In genomic region chr12:42229235-42229634, GRCm38 (mm10) we compare ENCODE assay signal across 19 mouse cellular contexts.
"Had no signal": no experiment of that assay in that cellular context is flagged by ENCODE, and none has a peak within 500 bp of the region (broad histone marks: within the 10 kb centered on the region; RNA-seq: fewer than 3 reads in every experiment).

No protein-coding gene starts in this region.

- H3K4me1 ChIP-seq: limb, embryonic 12.5 days; limb, embryonic 15.5 days; midbrain, embryonic 12.5 days; midbrain, embryonic 15.5 days; neural tube, embryonic 12.5 days; stomach, embryonic 15.5 days had no signal

- H3K36me3 ChIP-seq: limb, embryonic 12.5 days; limb, embryonic 15.5 days; midbrain, embryonic 12.5 days; midbrain, embryonic 15.5 days; neural tube, embryonic 12.5 days; stomach, embryonic 15.5 days had no signal

- H3K27ac ChIP-seq: limb, embryonic 12.5 days; limb, embryonic 15.5 days; liver, embryonic 14.5 days; macrophage; midbrain, embryonic 12.5 days; midbrain, embryonic 15.5 days; neural tube, embryonic 12.5 days; stomach, embryonic 15.5 days had no signal

- ATAC-seq: liver, postnatal 0 days; lung, postnatal 0 days; midbrain, embryonic 15.5 days had no signal

- H3K27me3 ChIP-seq: limb, embryonic 12.5 days; limb, embryonic 15.5 days; midbrain, embryonic 12.5 days; midbrain, embryonic 15.5 days; neural tube, embryonic 12.5 days; stomach, embryonic 15.5 days had no signal

- H3K9me3 ChIP-seq: limb, embryonic 12.5 days; limb, embryonic 15.5 days; midbrain, embryonic 12.5 days; midbrain, embryonic 15.5 days; neural tube, embryonic 12.5 days; stomach, embryonic 15.5 days had no signal

- H3K4me3 ChIP-seq: limb, embryonic 12.5 days; limb, embryonic 15.5 days; midbrain, embryonic 12.5 days; midbrain, embryonic 15.5 days; neural tube, embryonic 12.5 days; stomach, embryonic 15.5 days had no signal

- H3K9ac ChIP-seq: limb, embryonic 12.5 days; limb, embryonic 15.5 days; liver, embryonic 14.5 days; liver, postnatal 0 days; lung, embryonic 14.5 days; midbrain, embryonic 12.5 days; midbrain, embryonic 15.5 days; neural tube, embryonic 12.5 days; stomach, embryonic 15.5 days had no signal

- DNase-seq: kidney, adult 9 months; kidney, postnatal 14 days; kidney, postnatal 4 days; left cerebral cortex, postnatal 4 days; liver, postnatal 0 days; lung, embryonic 14.5 days; right cerebral cortex, postnatal 25 days; spleen, adult 18-20 months; thymus, postnatal 36 days had no signal

- H3K4me2 ChIP-seq: limb, embryonic 12.5 days; limb, embryonic 15.5 days; liver, embryonic 11.5 days; lung, embryonic 14.5 days; midbrain, embryonic 12.5 days; midbrain, embryonic 15.5 days; neural tube, embryonic 12.5 days; stomach, embryonic 15.5 days had no signal
